Mouse (Mus musculus): ENCODE data around the gene Klf9. TPM values are rescaled to one million over a fixed set of nuclear protein-coding genes. Genes with fewer than 3 reads are reported as not detected.
"Not testable (repeated sequence)": the region's sequence is repeated elsewhere in the genome, so short reads cannot be mapped to it uniquely, and the experiment has no call there.

Klf9 gene
- total RNA-seq, 2 experiments from 2014 or later = 200 to 205 TPM

GRCm38 (mm10) chr19:23142427-23143073, 1.5 kb downstream of the Klf9 start:
- no peak for TF ChIP-seq CTCF (IDR thresholded peaks at IDR 0.05)
- Histone ChIP-seq H3K4me3 (peak overlapping the region; percentile 86), H3K27ac (peak overlapping the region; percentile 99)
- peak in 1 of 2 experiments; percentile 33 for DNase-seq (ENCODE audit: extremely low spot score in 1 of 2, low spot score in 2 of 2)
- intact Hi-C loops (cut with DNase I) = loop anchor here (1.0 kb wide), 1 partner anchor 8 kb away; no protein-coding TSS in a partner anchor

GRCm38 (mm10) chr19:23143074-23143445, 2.0 kb downstream of the Klf9 start:
- no peak for TF ChIP-seq CTCF (IDR thresholded peaks at IDR 0.05)
- peak overlapping the region; percentile 99 for H3K27ac ChIP-seq
- peak overlapping the region; percentile 86 for H3K4me3 ChIP-seq
- DNase-seq (ENCODE audit: extremely low spot score in 1 of 2, low spot score in 2 of 2) = no peak
- intact Hi-C loops (cut with DNase I) = no loop called here

GRCm38 (mm10) chr19:23143541-23143940, 2.5 kb downstream of the Klf9 start:
- DNase-seq (ENCODE audit: extremely low spot score in 1 of 2, low spot score in 2 of 2) = no peak
- Histone ChIP-seq H3K4me3 (peak overlapping the region; percentile 86), H3K27ac (peak overlapping the region; percentile 99)
- intact Hi-C loops (cut with DNase I) = no loop called here
- TF ChIP-seq CTCF (IDR thresholded peaks at IDR 0.05) = no peak

- DNase-seq (ENCODE audit: extremely low spot score in 1 of 2, low spot score in 2 of 2) = no peak
- H3K4me3 ChIP-seq = peak overlapping the region; percentile 86
- intact Hi-C loops (cut with DNase I) = no loop called here
- peak overlapping the region; percentile 99 for H3K27ac ChIP-seq
- no peak for TF ChIP-seq CTCF (IDR thresholded peaks at IDR 0.05)
Measured at GRCm38 (mm10) chr19:23144031-23144430, 3.0 kb downstream of the Klf9 start.

GRCm38 (mm10) chr19:23145146-23145545, 4.1 kb downstream of the Klf9 start:
- intact Hi-C loops (cut with DNase I) = no loop called here
- H3K27ac ChIP-seq = peak overlapping the region; percentile 99
- no peak for DNase-seq (ENCODE audit: extremely low spot score in 1 of 2, low spot score in 2 of 2)
- TF ChIP-seq CTCF (IDR thresholded peaks at IDR 0.05) = no peak
- peak overlapping the region; percentile 86 for H3K4me3 ChIP-seq

- intact Hi-C loops (cut with DNase I); DNase-seq (ENCODE audit: extremely low spot score in 1 of 2, low spot score in 2 of 2): not testable (repeated sequence)
- peak overlapping the region; percentile 40 for H3K4me3 ChIP-seq
- H3K27ac ChIP-seq = peak overlapping the region; percentile 99
Measured at GRCm38 (mm10) chr19:23145575-23145974, 4.5 kb downstream of the Klf9 start.

- intact Hi-C loops (cut with DNase I) = loop anchor here (2.0 kb wide), 1 partner anchor 68 kb away; no protein-coding TSS in a partner anchor
- peak; percentile 67 to 71 for DNase-seq (ENCODE audit: extremely low spot score in 1 of 2, low spot score in 2 of 2)
- TF ChIP-seq CTCF (IDR thresholded peaks at IDR 0.05) = no peak
- Histone ChIP-seq H3K27ac (peak overlapping the region; percentile 85), H3K4me3 (peak overlapping the region; percentile 40)
Measured at GRCm38 (mm10) chr19:23146409-23146861, 5.4 kb downstream of the Klf9 start.

- Histone ChIP-seq H3K27ac (peak overlapping the region; percentile 85), H3K4me3 (peak overlapping the region; percentile 14)
- intact Hi-C loops (cut with DNase I) = loop anchor here (2.0 kb wide), 1 partner anchor 68 kb away; no protein-coding TSS in a partner anchor
- no peak for TF ChIP-seq CTCF (IDR thresholded peaks at IDR 0.05)
- peak in 1 of 2 experiments; percentile 65 for DNase-seq (ENCODE audit: extremely low spot score in 1 of 2, low spot score in 2 of 2)
Measured at GRCm38 (mm10) chr19:23147026-23147966, 6.3 kb downstream of the Klf9 start.

GRCm38 (mm10) chr19:23149465-23150410, 8.7 kb downstream of the Klf9 start:
- Histone ChIP-seq H3K27ac (peak overlapping the region; percentile 62), H3K4me3 (no peak overlapping the region)
- intact Hi-C loops (cut with DNase I) = no loop called here
- no peak for TF ChIP-seq CTCF (IDR thresholded peaks at IDR 0.05)
- DNase-seq (ENCODE audit: extremely low spot score in 1 of 2, low spot score in 2 of 2) = no peak

GRCm38 (mm10) chr19:23150556-23151265, 9.7 kb downstream of the Klf9 start:
- TF ChIP-seq CTCF (IDR thresholded peaks at IDR 0.05) = no peak
- Histone ChIP-seq H3K4me3 (no peak overlapping the region), H3K27ac (peak overlapping the region; percentile 62)
- intact Hi-C loops (cut with DNase I) = no loop called here
- DNase-seq (ENCODE audit: extremely low spot score in 1 of 2, low spot score in 2 of 2) = no peak
